Mouse (Mus musculus): ENCODE data around the gene Tent4b. TPM values are rescaled to one million over a fixed set of nuclear protein-coding genes. Genes with fewer than 3 reads are reported as not detected.

Gene Tent4b
- polyA plus RNA-seq, 1 experiment from 2014 or later, result 12.7 TPM

DNA sequence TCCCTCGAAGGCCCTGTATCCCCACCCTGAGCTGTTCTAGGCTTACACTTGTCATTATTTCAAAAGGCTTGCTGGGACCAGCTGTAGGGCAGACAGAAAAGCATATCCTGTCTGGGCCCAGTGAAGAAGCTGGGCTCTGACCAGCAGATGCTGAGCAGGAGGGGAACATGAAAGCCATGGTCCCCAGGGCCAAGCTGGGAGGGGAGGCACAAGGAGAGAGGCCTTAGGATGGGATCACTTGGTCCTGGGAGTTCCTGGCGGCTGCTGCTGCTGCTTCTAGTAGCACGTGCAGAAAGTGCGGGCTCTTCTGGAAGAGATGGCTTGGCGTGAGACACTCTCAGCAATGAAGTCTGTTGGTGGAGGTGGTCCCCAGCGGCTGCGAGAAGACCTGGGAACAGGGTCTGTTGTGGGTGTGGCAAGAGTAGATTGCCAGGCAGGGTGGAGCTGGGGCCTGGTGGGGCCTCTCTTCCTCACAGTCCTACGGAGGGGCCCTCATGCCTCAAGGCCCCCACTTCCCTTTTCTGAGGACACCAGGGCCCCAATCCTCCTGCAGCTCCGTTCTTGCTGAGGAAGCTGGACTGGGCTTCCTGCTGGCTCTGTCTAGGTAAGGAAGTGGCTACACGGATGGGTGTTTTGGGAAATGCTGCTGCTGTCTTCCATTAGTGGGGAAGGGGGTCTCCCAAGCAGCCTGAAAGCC is 101.0 kb downstream of the Tent4b start:
- Histone ChIP-seq H3K9me3 (replicated peaks) (no peaks in the 10 kb centered on the region), H3K27me3 (no peaks in the 10 kb centered on the region), H3K4me2 (replicated peaks) (no peak overlapping the region), H3K4me1 (peaks cover 22% of the 10 kb centered on the region), H3K9ac (no peak overlapping the region), H3K36me3 (no peaks in the 10 kb centered on the region), H3K4me3 (no peak overlapping the region), H3K27ac (no peak overlapping the region)
- ATAC-seq (ENCODE audit: low FRiP score), result no peak
- 77% methylated on average over 10 of the region's 10 CpGs for WGBS

DNA sequence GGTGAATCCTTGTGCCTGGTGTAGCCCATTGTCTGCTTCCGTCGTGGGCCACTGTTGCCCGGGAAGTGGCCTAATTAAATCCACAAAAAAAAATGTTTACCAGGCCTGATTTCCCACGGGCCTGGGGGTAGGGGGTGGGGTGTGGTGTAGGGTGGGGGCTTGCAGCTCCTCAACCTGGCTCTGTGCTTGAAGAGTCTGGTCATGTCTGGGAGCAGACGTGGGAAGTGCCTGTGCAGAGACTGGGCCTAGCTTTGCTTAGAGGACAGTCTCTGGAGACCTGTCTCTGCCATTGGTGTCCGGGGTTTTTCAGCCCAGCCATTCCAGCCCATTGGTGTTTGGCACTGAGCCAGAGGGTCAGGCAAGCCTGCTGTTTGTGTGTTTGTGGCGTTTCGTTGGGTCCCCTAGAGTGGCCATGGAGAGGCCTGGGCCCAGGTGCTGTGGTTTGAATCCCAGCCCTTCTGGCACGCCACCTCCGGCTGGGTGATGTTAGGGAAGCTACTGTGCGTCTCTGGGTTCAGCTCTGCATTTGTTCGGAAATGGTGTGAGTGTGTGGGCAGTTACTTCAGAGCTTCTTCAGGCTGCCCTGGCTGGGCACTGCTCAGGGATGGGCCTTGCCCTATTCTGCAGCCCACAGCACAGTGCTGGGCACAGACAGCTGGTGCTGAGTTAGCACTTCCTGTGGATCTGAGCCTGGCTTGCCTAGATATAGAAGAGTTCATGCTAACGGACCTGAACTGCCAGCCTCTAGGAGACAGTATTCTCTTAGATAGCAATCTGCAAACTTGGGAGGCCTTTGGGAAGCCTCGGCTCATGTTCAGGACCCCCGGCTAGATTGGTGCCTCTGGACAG is 102.8 kb downstream of the Tent4b start:
- Histone ChIP-seq H3K4me3 (no peak overlapping the region), H3K27ac (no peak overlapping the region), H3K4me2 (replicated peaks) (no peak overlapping the region), H3K9ac (no peak overlapping the region), H3K27me3 (no peaks in the 10 kb centered on the region), H3K4me1 (peaks cover 22% of the 10 kb centered on the region), H3K36me3 (no peaks in the 10 kb centered on the region), H3K9me3 (replicated peaks) (no peaks in the 10 kb centered on the region)
- ATAC-seq (ENCODE audit: low FRiP score), result peak; percentile 74; the same call in 1 of the 2 replicates
- 54% methylated on average over 15 of the region's 15 CpGs for WGBS

DNA sequence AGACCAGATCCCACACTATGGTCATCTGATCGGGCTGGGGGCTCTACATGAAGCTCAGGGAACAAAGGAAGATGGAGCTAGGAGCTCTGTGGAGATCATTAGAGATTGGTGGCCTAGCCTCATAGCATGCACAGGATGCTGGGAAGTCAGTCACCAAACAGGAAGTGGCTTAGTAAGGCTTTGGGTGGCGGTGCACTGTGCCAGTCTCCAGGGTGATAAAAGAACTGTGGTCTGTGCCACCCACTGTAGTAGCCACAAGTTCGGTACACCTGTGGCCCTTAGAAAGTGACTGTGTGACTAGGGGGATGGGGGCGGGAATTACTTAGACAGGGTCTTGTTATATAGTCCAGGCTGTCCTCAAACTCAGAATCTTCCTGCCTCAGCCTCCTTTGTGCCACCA is 106.8 kb downstream of the Tent4b start:
- Histone ChIP-seq H3K4me1 (peaks cover 16% of the 10 kb centered on the region), H3K27ac (no peak overlapping the region), H3K9me3 (replicated peaks) (no peaks in the 10 kb centered on the region), H3K27me3 (no peaks in the 10 kb centered on the region), H3K9ac (no peak overlapping the region), H3K36me3 (no peaks in the 10 kb centered on the region), H3K4me2 (replicated peaks) (no peak overlapping the region), H3K4me3 (no peak overlapping the region)
- ATAC-seq (ENCODE audit: low FRiP score), result no peak
- WGBS, result 90% methylated on average over 4 of the region's 4 CpGs

DNA sequence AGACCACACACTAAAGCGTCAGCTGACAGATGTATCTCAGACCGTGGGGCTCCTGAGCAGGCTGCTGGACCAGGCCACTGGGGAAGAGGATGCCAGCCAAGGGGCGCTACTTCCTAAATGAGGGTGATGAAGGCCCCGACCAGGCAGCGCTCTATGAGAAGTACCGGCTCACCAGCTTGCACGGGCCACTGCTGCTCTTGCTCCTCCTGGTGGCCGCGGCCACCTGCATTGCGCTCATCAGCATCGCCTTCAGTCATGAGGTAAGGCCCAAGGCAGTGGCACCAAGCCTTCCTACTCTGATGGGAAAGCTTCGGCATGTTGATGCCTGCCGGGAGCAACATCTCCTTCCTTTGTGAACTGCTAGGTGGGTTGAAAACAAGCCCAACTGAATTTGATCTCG is 107.5 kb downstream of the Tent4b start:
- H3K4me1 ChIP-seq, result peaks cover 12% of the 10 kb centered on the region
- H3K4me3 ChIP-seq, result no peak overlapping the region
- H3K27me3 ChIP-seq, result no peaks in the 10 kb centered on the region
- no peaks in the 10 kb centered on the region for H3K36me3 ChIP-seq
- no peak overlapping the region for H3K27ac ChIP-seq
- H3K9me3 ChIP-seq (replicated peaks), result no peaks in the 10 kb centered on the region
- WGBS, result 69% methylated on average over 14 of the region's 14 CpGs
- H3K4me2 ChIP-seq (replicated peaks), result no peak overlapping the region
- ATAC-seq (ENCODE audit: low FRiP score), result no peak
- H3K9ac ChIP-seq, result no peak overlapping the region

DNA sequence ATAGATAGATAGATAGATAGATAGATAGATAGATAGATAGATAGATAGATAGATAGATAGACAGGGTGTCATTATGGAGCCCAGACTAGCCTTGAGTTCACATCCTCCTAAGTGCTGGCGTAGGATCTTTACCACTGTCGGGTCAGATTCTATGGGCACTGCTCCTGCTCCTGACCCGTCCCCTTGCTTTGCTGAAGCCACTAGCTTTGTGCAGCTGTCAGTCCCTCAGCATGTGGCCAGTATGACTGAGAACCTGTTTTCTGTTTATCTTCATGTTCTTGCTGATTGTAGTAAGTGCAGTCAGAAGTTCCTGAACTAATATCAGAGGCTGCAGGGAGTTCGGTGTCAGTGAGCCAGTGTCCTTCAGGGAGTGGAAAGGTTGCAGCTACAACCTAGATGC is 108.7 kb downstream of the Tent4b start:
- ATAC-seq (ENCODE audit: low FRiP score), result no peak
- H3K27me3 ChIP-seq, result no peaks in the 10 kb centered on the region
- no peak overlapping the region for H3K9ac ChIP-seq
- no peak overlapping the region for H3K4me2 ChIP-seq (replicated peaks)
- WGBS, result 79% methylated on average over 4 of the region's 4 CpGs
- H3K4me3 ChIP-seq, result no peak overlapping the region
- no peaks in the 10 kb centered on the region for H3K4me1 ChIP-seq
- H3K9me3 ChIP-seq (replicated peaks), result no peaks in the 10 kb centered on the region
- no peaks in the 10 kb centered on the region for H3K36me3 ChIP-seq
- no peak overlapping the region for H3K27ac ChIP-seq

Other genes starting within 250 kb of the Tent4b start
- gene Zfp423, start 239.6 kb upstream of the Tent4b start, polyA plus RNA-seq (2016; fragmentation: Nextera tagmentation; extraction: Ambion mirVana), result 58.1 and 63.0 TPM in 2 replicates
- 49.7 and 50.9 TPM in 2 replicates for gene Cnep1r1, start 80.4 kb upstream of the Tent4b start, polyA plus RNA-seq (2016; fragmentation: Nextera tagmentation; extraction: Ambion mirVana)
- gene Heatr3, start 61.4 kb upstream of the Tent4b start, polyA plus RNA-seq (2016; fragmentation: Nextera tagmentation; extraction: Ambion mirVana), result 45.7 and 48.5 TPM in 2 replicates
- gene Adcy7, start 73.2 kb downstream of the Tent4b start, polyA plus RNA-seq (2016; fragmentation: Nextera tagmentation; extraction: Ambion mirVana), result 2.6 and 2.9 TPM in 2 replicates
- 92.0 and 99.1 TPM in 2 replicates for gene Brd7, start 163.0 kb downstream of the Tent4b start, polyA plus RNA-seq (2016; fragmentation: Nextera tagmentation; extraction: Ambion mirVana)